ENCODE assay signal across 19 mouse cellular contexts in genomic region chr19:16439834-16440233, GRCm38 (mm10). TPM values are rescaled to one million over a fixed set of nuclear protein-coding genes. Genes with fewer than 3 reads are reported as not detected.
DNase-seq lines count a peak whose midpoint lies in the region; ATAC-seq and TF ChIP-seq lines count a peak whose summit lies in the region.
"Had no signal": no experiment of that assay in that cellular context is flagged by ENCODE, and none has a peak within 500 bp of the region (broad histone marks: within the 10 kb centered on the region; RNA-seq: fewer than 3 reads in every experiment).

No protein-coding gene starts in this region.

- peaks cover 49% of the 10 kb centered on the region for H3K4me1 ChIP-seq in heart, embryonic 13.5 days
- 0 out of 2 replicates have a peak, but pooled peaks cover 2% of the 10 kb centered on the region for H3K4me1 ChIP-seq in heart, adult 2 months (ENCODE audit: control insufficient read depth, insufficient read depth, low read length)
- H3K4me1 ChIP-seq in lung, embryonic 14.5 days (ENCODE audit: insufficient read depth): peaks cover 35% of the 10 kb centered on the region
- H3K4me1 ChIP-seq in stomach, embryonic 15.5 days: peaks cover 26% of the 10 kb centered on the region

- H3K27me3 ChIP-seq in heart, embryonic 13.5 days (replicated peaks): peaks cover 29% of the 10 kb centered on the region
- H3K27me3 ChIP-seq in heart, adult 2 months (ENCODE audit: control insufficient read depth, insufficient read depth, low read length): 0 out of 2 replicates have a peak, but pooled peaks cover 2% of the 10 kb centered on the region
- peaks cover 10% of the 10 kb centered on the region for H3K27me3 ChIP-seq in lung, embryonic 14.5 days (ENCODE audit: insufficient read depth, low read length)
- H3K27me3 ChIP-seq in stomach, embryonic 15.5 days (replicated peaks): no peaks in the 10 kb centered on the region

- H3K79me2 ChIP-seq in heart, adult 2 months (replicated peaks; ENCODE audit: control insufficient read depth, insufficient read depth, low read length): no peaks in the 10 kb centered on the region

- H3K4me3 ChIP-seq in heart, embryonic 13.5 days: no peak overlapping the region
- no peak overlapping the region for H3K4me3 ChIP-seq in heart, adult 2 months
- no peak overlapping the region for H3K4me3 ChIP-seq in lung, embryonic 14.5 days (ENCODE audit: low read depth, low read length)
- no peak overlapping the region for H3K4me3 ChIP-seq in stomach, embryonic 15.5 days (replicated peaks)
- H3K4me3 ChIP-seq: layer of hippocampus, adult 2 months; left cerebral cortex, adult 2 months; neural tube, embryonic 12.5 days had no signal

- WGBS in heart, embryonic 13.5 days: 55% methylated on average over 13 of the region's 13 CpGs
- WGBS in heart, adult 2 months: 69% methylated on average over 13 of the region's 13 CpGs
- 44% methylated on average over 13 of the region's 13 CpGs for WGBS in lung, embryonic 14.5 days
- WGBS in stomach, embryonic 15.5 days: 65% methylated on average over 13 of the region's 13 CpGs

- no peak for TF ChIP-seq POLR2A in heart, adult 2 months (IDR thresholded peaks at IDR 0.05; ENCODE audit: insufficient read depth, low read depth, low read length)

- DNase-seq in heart, adult 2 months: no peak
- no peak for DNase-seq in lung, embryonic 14.5 days
- DNase-seq in lung, postnatal 14 days: no peak
- DNase-seq in kidney, postnatal 14 days: peak; percentile 17
- DNase-seq in spleen, adult 18-20 months: no peak
- DNase-seq in frontal cortex, postnatal 25 days (ENCODE audit: low spot score in 2 of 2): no peak
- DNase-seq: cerebellum, postnatal 36 days; forebrain, postnatal 0 days; gastrocnemius, postnatal 25 days; liver; midbrain, embryonic 14.5 days; thymus, postnatal 36 days had no signal

- intact Hi-C loops in heart, adult 2 months (cut with DNase I): loop anchor here (2.0 to 10.0 kb wide), 2 partner anchors 85 to 89 kb away; no protein-coding TSS in a partner anchor

- H3K9ac ChIP-seq in heart, embryonic 13.5 days: no peak overlapping the region
- H3K9ac ChIP-seq in heart, adult 2 months (ENCODE audit: low read depth, low read length): no peak overlapping the region
- H3K9ac ChIP-seq in lung, embryonic 14.5 days: no peak overlapping the region
- H3K9ac ChIP-seq in stomach, embryonic 15.5 days: no peak overlapping the region
- H3K9ac ChIP-seq: forebrain, postnatal 0 days; neural tube, embryonic 12.5 days had no signal

- H3K4me2 ChIP-seq in heart, embryonic 13.5 days: no peak overlapping the region
- no peak overlapping the region; the same call in 1 of the 2 replicates for H3K4me2 ChIP-seq in lung, embryonic 14.5 days
- H3K4me2 ChIP-seq in stomach, embryonic 15.5 days: peak overlapping the region; percentile 14; the same call in 1 of the 2 replicates
- H3K4me2 ChIP-seq: neural tube, embryonic 12.5 days had no signal

- no peak for TF ChIP-seq CTCF in heart, adult 2 months (IDR thresholded peaks at IDR 0.05)
- no peak for TF ChIP-seq CTCF in lung, embryonic 14.5 days (IDR thresholded peaks at IDR 0.05; ENCODE audit: low read depth)

- no peaks in the 10 kb centered on the region for H3K9me3 ChIP-seq in heart, embryonic 13.5 days
- H3K9me3 ChIP-seq in lung, embryonic 14.5 days (ENCODE audit: low read depth, low read length): no peaks in the 10 kb centered on the region
- H3K9me3 ChIP-seq in stomach, embryonic 15.5 days: no peaks in the 10 kb centered on the region
- H3K9me3 ChIP-seq: neural tube, embryonic 12.5 days had no signal

- ATAC-seq in heart, embryonic 13.5 days (ENCODE audit: extremely low read depth, insufficient number of reproducible peaks, low FRiP score, low TSS enrichment): 0 out of 2 replicates have a peak, but pooled peaks have one; percentile 10
- ATAC-seq in lung, embryonic 14.5 days (ENCODE audit: insufficient read depth): peak; percentile 9; the same call in 1 of the 2 replicates
- ATAC-seq in stomach, embryonic 15.5 days (ENCODE audit: insufficient read depth, low FRiP score, low read depth): no peak
- ATAC-seq: forebrain, postnatal 0 days; hindbrain, embryonic 16.5 days had no signal

- no peak overlapping the region; the same call in 1 of the 2 replicates for H3K27ac ChIP-seq in heart, embryonic 13.5 days (replicated peaks)
- H3K27ac ChIP-seq in heart, adult 2 months: no peak overlapping the region
- peak overlapping the region; percentile 55; the same call in 1 of the 2 replicates for H3K27ac ChIP-seq in lung, embryonic 14.5 days (ENCODE audit: low read depth)
- H3K27ac ChIP-seq in stomach, embryonic 15.5 days: peak overlapping the region; percentile 57
- H3K27ac ChIP-seq: layer of hippocampus, adult 2 months; left cerebral cortex, adult 2 months; macrophage; neural tube, embryonic 12.5 days had no signal

- H3K36me3 ChIP-seq in heart, embryonic 13.5 days: no peaks in the 10 kb centered on the region
- H3K36me3 ChIP-seq in heart, adult 2 months (ENCODE audit: control insufficient read depth, insufficient read depth, low read length): no peaks in the 10 kb centered on the region
- no peaks in the 10 kb centered on the region for H3K36me3 ChIP-seq in lung, embryonic 14.5 days (ENCODE audit: insufficient read depth)
- no peaks in the 10 kb centered on the region for H3K36me3 ChIP-seq in stomach, embryonic 15.5 days
- H3K36me3 ChIP-seq: neural tube, embryonic 12.5 days had no signal

- TF ChIP-seq EP300 in heart, adult 2 months (IDR thresholded peaks at IDR 0.05; ENCODE audit: insufficient read depth, low read depth, low read length): no peak

RNA-seq across cellular contexts. Expression of gene Gna14, which starts 4.3 kb away (rescaled TPM):
- polyA plus RNA-seq in heart, embryonic 13.5 days (2015; fragmentation: Nextera tagmentation; extraction: Ambion mirVana): 1.1 and 1.6 TPM in 2 replicates
- total RNA-seq in heart, adult 2 months (2021): under 1 TPM; 0.26 to 0.89 TPM
- 0.44 and 0.45 TPM in 2 replicates for polyA plus RNA-seq in heart, adult 2 months (2012; rRNA removed)
- polyA plus RNA-seq in lung, embryonic 14.5 days (2014; fragmentation: Nextera tagmentation; extraction: Ambion mirVana): 10.5 and 13.4 TPM in 2 replicates
- polyA plus RNA-seq in stomach, embryonic 15.5 days (2015; fragmentation: Nextera tagmentation; extraction: Ambion mirVana): 14.3 and 19.4 TPM in 2 replicates

Comparison
In these comparisons a context has a peak if more than half of its experiments do, and no peak if none do; other contexts are left out.
1. H3K27ac ChIP-seq: peak in lung, embryonic 14.5 days (single experiment) and stomach, embryonic 15.5 days (single experiment); none in heart, embryonic 13.5 days (single experiment) and heart, adult 2 months (single experiment).